Mouse (Mus musculus) frontal cortex, postnatal 14 days (tissue): ENCODE results near the gene Rassf10.

Experiments
- DNase-seq, 2 experiments: peaks; one replicate each; pipeline ENCODE4 v3.0.0; 2022; ENCODE audit warnings: low spot score in 2 of 2

Gene Rassf10

DNA sequence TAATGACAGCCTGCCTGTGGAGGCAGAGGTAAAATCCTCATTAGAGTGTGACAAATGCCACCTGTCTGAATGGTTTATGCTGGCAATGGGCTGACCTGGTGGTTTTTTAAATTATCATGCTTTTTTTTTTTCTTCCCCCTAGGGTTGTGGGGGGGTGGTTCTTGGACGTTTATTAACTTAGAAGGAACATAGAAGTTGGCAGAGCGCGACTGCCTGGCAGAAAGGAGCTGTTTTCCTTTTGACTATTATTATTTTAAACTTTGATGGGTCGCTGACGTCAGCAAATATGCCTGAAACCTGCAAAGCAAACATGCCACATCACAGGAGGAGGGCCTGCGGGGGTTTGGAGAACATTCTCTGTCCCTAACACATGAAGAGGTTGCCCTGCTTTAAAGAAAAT, 3.9 kb downstream of the Rassf10 start:
- no peak for DNase-seq

GRCm38 (mm10) chr7:112966382-112966781, 12.6 kb downstream of the Rassf10 start:
- DNase-seq = no peak

- no peak for DNase-seq
These were observed 13.0 kb downstream of the Rassf10 start for GRCm38 (mm10) chr7:112966786-112967185.

- no peak for DNase-seq
These were observed 29.6 kb downstream of the Rassf10 start for GRCm38 (mm10) chr7:112983316-112983715.

DNA sequence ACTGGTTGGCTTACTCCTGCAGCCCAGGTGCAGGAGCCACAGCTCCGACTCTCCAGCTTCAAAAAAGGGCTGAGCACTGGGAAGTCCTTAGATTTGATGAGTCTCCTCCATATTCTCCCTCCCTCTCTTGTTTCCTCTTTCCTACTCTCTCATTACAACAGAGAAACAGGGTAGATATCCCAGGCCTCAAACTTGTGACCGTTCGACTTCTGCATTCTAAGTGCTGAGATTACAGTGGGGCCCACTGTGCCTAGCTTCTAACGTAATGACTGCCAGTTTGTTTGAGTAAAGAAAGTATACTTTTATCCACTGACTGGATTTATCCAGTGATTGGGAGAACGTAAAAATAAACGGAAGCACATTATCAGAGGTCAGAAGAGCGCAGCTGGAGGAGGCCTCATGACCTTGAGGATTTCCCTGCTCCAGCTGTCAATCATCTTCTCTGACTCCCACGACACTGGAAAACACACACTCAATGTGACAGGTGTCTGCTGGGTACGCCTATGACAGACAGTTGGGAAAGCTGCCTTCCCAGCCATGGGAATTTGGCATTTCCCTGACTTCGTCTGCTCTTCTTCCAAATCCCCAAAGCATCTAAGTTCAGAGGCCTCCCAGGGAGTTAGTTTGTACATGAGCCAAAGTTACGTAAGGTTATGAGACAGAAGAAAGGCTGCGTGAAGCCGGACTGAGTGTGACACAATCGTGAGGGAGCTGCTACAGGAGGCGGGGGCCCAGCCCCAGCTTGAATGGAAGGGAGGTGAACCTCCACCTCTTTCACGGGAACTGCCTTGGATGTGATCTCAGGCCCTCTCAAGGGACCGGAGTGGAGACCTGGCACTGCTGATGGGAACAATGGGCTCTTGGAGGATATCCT, 31.2 kb downstream of the Rassf10 start:
- no peak for DNase-seq

GRCm38 (mm10) chr7:112985578-112985949, 31.8 kb downstream of the Rassf10 start:
- DNase-seq = no peak

- no peak for DNase-seq
These were observed 39.2 kb downstream of the Rassf10 start for GRCm38 (mm10) chr7:112992928-112993327.

DNA sequence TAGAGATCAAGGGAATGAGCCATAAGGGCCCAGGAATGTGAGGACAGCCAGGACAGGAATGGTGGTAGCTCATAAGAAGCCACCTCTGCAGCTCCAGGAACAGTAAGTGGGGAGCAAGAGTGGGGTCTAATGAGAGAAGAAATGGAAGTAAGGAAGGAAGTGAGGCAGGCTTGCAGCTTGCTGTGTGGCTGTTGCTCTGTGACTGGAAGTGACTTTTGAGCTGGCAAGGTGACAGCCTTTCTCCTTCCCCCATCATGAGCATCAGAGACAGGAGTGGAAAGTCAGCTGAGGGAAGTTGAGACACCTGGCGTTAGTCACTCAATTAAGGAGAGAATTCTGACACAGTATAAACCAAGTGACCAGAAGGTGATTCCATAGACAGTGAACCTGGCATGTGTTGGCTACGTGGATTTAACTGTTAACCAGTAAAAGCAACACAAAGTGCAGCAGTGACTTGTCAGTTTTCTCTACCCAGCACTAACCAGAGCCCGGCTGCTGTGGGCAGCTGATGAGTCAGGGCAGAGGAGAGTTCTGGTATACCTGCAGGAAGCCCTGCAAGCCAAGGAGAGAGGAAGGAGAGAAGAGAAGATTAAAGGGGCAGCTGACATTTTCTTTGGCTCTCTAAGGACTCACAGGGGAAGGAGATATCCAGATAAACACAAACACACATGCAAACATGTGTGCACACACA, 49.9 kb downstream of the Rassf10 start:
- no peak for DNase-seq

DNA sequence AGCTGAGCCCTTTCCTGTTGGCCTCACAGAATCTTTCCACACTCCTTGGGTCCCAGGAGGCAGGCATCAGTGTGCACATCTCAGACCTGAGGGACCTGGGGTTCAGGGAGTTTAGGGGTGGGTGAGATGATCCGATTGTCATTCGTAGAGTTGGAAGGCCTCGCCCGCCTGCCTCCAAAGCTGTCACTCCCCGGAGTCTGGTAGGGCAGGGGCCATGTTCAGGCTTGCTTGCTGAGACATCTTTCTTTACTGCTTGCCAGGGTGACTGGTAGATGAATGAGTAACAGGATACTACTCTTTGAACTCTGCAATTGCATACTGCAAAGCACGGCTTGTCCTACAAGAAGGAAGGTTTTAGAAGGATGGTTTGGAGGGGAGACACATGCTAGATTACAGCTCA, 52.0 kb downstream of the Rassf10 start:
- no peak for DNase-seq
